Mouse (Mus musculus) lung, embryonic 14.5 days (tissue): ENCODE results near the gene Insm2. TPM values are rescaled to one million over a fixed set of nuclear protein-coding genes. Genes with fewer than 3 reads are reported as not detected.

Source experiments
- ATAC-seq: fragments of 200-750 bp; cut with Nextera tagmentation; 2 replicates; pipeline ENCODE4 v1.8.0; 2017; ENCODE audit warnings: mild to moderate bottlenecking, moderate TSS enrichment, moderate library complexity; ENCODE audit not compliant: insufficient read depth
- DNase-seq: peaks from one replicate; pipeline ENCODE4 v3.0.0-alpha.2; 2015
- H3K27ac ChIP-seq: fragments of 300-500 bp; sonication (generic); 2 replicates; pipeline ENCODE4 v1.5.1; 2014; ENCODE audit warnings: low read depth, mild to moderate bottlenecking, moderate library complexity
- H3K27me3 ChIP-seq: fragments of 300-500 bp; sonication (generic); 2 replicates; pipeline ENCODE4 v1.6.1; 2014; ENCODE audit warnings: low read length, control low read depth; ENCODE audit not compliant: insufficient read depth
- H3K36me3 ChIP-seq: fragments of 300-500 bp; sonication (generic); 2 replicates; pipeline ENCODE4 v1.6.1; 2014; ENCODE audit warnings: control low read depth; ENCODE audit not compliant: insufficient read depth
- H3K4me1 ChIP-seq: fragments of 300-500 bp; sonication (generic); 2 replicates; pipeline ENCODE4 v1.6.1; 2014; ENCODE audit warnings: antibody characterized with exemption, control low read depth; ENCODE audit not compliant: insufficient read depth
- H3K4me2 ChIP-seq: fragments of 300-500 bp; sonication (generic); 2 replicates; pipeline ENCODE4 v1.6.1; 2014; ENCODE audit warnings: mild to moderate bottlenecking
- H3K4me3 ChIP-seq: fragments of 300-500 bp; sonication (generic); 2 replicates; pipeline ENCODE4 v1.5.1; 2014; ENCODE audit warnings: low read depth, low read length
- H3K9ac ChIP-seq: fragments of 300-500 bp; sonication (generic); 2 replicates; pipeline ENCODE4 v1.6.1; 2014
- H3K9me3 ChIP-seq: fragments of 300-500 bp; sonication (generic); 2 replicates; pipeline ENCODE4 v1.6.1; 2016; ENCODE audit warnings: low read depth, low read length, control low read depth
- CTCF ChIP-seq: IDR thresholded peaks from 2 replicates; pipeline ENCODE4 v1.5.1; 2016; ENCODE audit warnings: antibody characterized with exemption, low read depth
- WGBS: fragments of 180-500 bp; shearing (Covaris S2); extraction: QIAGEN DNeasy Blood & Tissue Kit; methylation state at CpG from one replicate; pipeline ENCODE4 v1.1.7; 2014; 5-methylcytosine and 5-hydroxymethylcytosine counted together
- polyA plus RNA-seq: library from polyadenylated mRNA; unstranded; fragments of >200 nt; fragmentation: Nextera tagmentation; extraction: Ambion mirVana; gene quantifications from 2 replicates; pipeline ENCODE4 v1.2.1, GENCODE M21; 2014

Insm2 gene
- polyA plus RNA-seq, 1 experiment from 2014 or later, result 0.20 TPM

- ATAC-seq (no peak), DNase-seq (no peak)
- H3K9me3 ChIP-seq, result no peaks in the 10 kb centered on the region
- no peak for TF ChIP-seq CTCF
- no peak within 1 kb of the TSS for H3K4me2 ChIP-seq
- H3K4me1 ChIP-seq, result no peaks in the 10 kb centered on the region
- WGBS, result 95% methylated on average over 19 of the region's 19 CpGs
- no peaks in the 10 kb centered on the region for H3K36me3 ChIP-seq
- no peak within 1 kb of the TSS for H3K9ac ChIP-seq
- H3K27me3 ChIP-seq, result no peaks in the 10 kb centered on the region
- no peak within 1 kb of the TSS for H3K27ac ChIP-seq
- no peak within 1 kb of the TSS for H3K4me3 ChIP-seq
Measured at GRCm38 (mm10) chr12:55565206-55565605, 34.0 kb upstream of the Insm2 start, which contains the start of gene Aldoart2. Gene Aldoart2, plus strand, starts transcription at chr12:55565239.

GRCm38 (mm10) chr12:55565867-55566266 is 33.4 kb upstream of the Insm2 start:
- Histone ChIP-seq H3K27ac (no peak overlapping the region), H3K9me3 (no peaks in the 10 kb centered on the region), H3K4me3 (no peak overlapping the region), H3K4me1 (no peaks in the 10 kb centered on the region), H3K36me3 (no peaks in the 10 kb centered on the region), H3K27me3 (no peaks in the 10 kb centered on the region), H3K9ac (no peak overlapping the region), H3K4me2 (no peak overlapping the region)
- TF ChIP-seq CTCF, result 0 out of 2 replicates have a peak, but pooled peaks have one; percentile 5
- no peak for ATAC-seq
- WGBS, result 68% methylated on average over 9 of the region's 9 CpGs
- no peak for DNase-seq

GRCm38 (mm10) chr12:55566837-55567236 is 32.4 kb upstream of the Insm2 start:
- H3K36me3 ChIP-seq, result no peaks in the 10 kb centered on the region
- no peaks in the 10 kb centered on the region for H3K27me3 ChIP-seq
- WGBS, result 66% methylated on average over 5 of the region's 5 CpGs
- no peak for DNase-seq
- no peaks in the 10 kb centered on the region for H3K9me3 ChIP-seq
- no peak for TF ChIP-seq CTCF
- no peak overlapping the region for H3K4me2 ChIP-seq
- no peak overlapping the region for H3K27ac ChIP-seq
- H3K4me3 ChIP-seq, result no peak overlapping the region
- H3K9ac ChIP-seq, result no peak overlapping the region
- no peak for ATAC-seq
- no peaks in the 10 kb centered on the region for H3K4me1 ChIP-seq

- no peak overlapping the region for H3K9ac ChIP-seq
- H3K9me3 ChIP-seq, result no peaks in the 10 kb centered on the region
- no peak overlapping the region for H3K4me2 ChIP-seq
- H3K27me3 ChIP-seq, result no peaks in the 10 kb centered on the region
- TF ChIP-seq CTCF, result no peak
- no peak for ATAC-seq
- no peaks in the 10 kb centered on the region for H3K4me1 ChIP-seq
- no peak overlapping the region for H3K4me3 ChIP-seq
- WGBS, result 83% methylated on average over 3 of the region's 3 CpGs
- no peak overlapping the region for H3K27ac ChIP-seq
- DNase-seq, result no peak
- H3K36me3 ChIP-seq, result no peaks in the 10 kb centered on the region
Measured at GRCm38 (mm10) chr12:55568466-55568865, 30.8 kb upstream of the Insm2 start.

GRCm38 (mm10) chr12:55569676-55570075 is 29.6 kb upstream of the Insm2 start:
- H3K9me3 ChIP-seq, result no peaks in the 10 kb centered on the region
- H3K4me3 ChIP-seq, result no peak overlapping the region
- no peaks in the 10 kb centered on the region for H3K27me3 ChIP-seq
- no peak overlapping the region for H3K4me2 ChIP-seq
- H3K9ac ChIP-seq, result no peak overlapping the region
- 19% methylated on average over 6 of the region's 6 CpGs for WGBS
- no peak overlapping the region for H3K27ac ChIP-seq
- no peaks in the 10 kb centered on the region for H3K36me3 ChIP-seq
- TF ChIP-seq CTCF, result no peak
- ATAC-seq (no peak), DNase-seq (peak; percentile 62)
- H3K4me1 ChIP-seq, result no peaks in the 10 kb centered on the region

- no peak for TF ChIP-seq CTCF
- H3K4me2 ChIP-seq, result no peak overlapping the region
- ATAC-seq, result no peak
- no peaks in the 10 kb centered on the region for H3K9me3 ChIP-seq
- no peak overlapping the region for H3K27ac ChIP-seq
- no peaks in the 10 kb centered on the region for H3K27me3 ChIP-seq
- no peak for DNase-seq
- no peak overlapping the region for H3K9ac ChIP-seq
- H3K36me3 ChIP-seq, result no peaks in the 10 kb centered on the region
- H3K4me1 ChIP-seq, result no peaks in the 10 kb centered on the region
- WGBS, result 87% methylated on average over 9 of the region's 9 CpGs
- no peak overlapping the region for H3K4me3 ChIP-seq
Measured at GRCm38 (mm10) chr12:55570646-55571045, 28.6 kb upstream of the Insm2 start.

- Histone ChIP-seq H3K36me3 (no peaks in the 10 kb centered on the region), H3K27ac (no peak overlapping the region), H3K4me2 (no peak overlapping the region), H3K27me3 (no peaks in the 10 kb centered on the region), H3K4me1 (no peaks in the 10 kb centered on the region), H3K9me3 (no peaks in the 10 kb centered on the region), H3K9ac (no peak overlapping the region), H3K4me3 (no peak overlapping the region)
- ATAC-seq, result no peak
- WGBS, result 83% methylated on average over 11 of the region's 11 CpGs
- no peak for TF ChIP-seq CTCF
- DNase-seq, result no peak
Measured at GRCm38 (mm10) chr12:55571181-55571580, 28.0 kb upstream of the Insm2 start.

GRCm38 (mm10) chr12:55571661-55572060 is 27.6 kb upstream of the Insm2 start:
- Histone ChIP-seq H3K27me3 (no peaks in the 10 kb centered on the region), H3K9ac (no peak overlapping the region), H3K9me3 (no peaks in the 10 kb centered on the region), H3K4me3 (no peak overlapping the region), H3K4me2 (no peak overlapping the region), H3K27ac (no peak overlapping the region), H3K36me3 (no peaks in the 10 kb centered on the region), H3K4me1 (no peaks in the 10 kb centered on the region)
- DNase-seq (no peak), ATAC-seq (no peak)
- 75% methylated on average over 10 of the region's 10 CpGs for WGBS
- no peak for TF ChIP-seq CTCF
